Mouse (Mus musculus) thymus, postnatal 4 days (tissue): ENCODE measurements around the gene Des.
A peak's percentile ranks its signal among the peaks of the same experiment; 100 is the strongest.

ENCODE experiments used
- DNase-seq: peaks from one replicate; pipeline ENCODE4 v3.0.0; 2021

Des gene

DNA sequence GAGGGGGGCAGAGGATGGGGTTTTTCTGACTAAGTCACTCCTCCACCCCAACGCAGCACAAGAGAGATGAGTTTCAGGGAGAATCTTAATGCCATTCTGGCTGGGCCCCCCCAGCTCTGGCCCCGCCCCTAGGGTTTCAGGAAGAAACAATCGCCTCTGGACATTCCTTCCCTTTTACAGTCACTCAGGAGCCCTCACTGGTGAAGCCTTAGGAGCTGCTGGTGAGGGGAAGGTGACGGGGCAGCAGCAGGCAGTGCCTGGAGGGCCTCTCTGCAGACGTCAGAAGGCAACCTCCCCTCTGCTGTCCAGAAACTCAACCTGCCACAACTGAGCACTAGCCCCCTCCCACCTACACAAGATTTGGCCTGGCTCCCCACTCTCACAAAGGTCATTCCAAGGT, 10.9 kb upstream of the Des start:
- DNase-seq, result no peak

DNA sequence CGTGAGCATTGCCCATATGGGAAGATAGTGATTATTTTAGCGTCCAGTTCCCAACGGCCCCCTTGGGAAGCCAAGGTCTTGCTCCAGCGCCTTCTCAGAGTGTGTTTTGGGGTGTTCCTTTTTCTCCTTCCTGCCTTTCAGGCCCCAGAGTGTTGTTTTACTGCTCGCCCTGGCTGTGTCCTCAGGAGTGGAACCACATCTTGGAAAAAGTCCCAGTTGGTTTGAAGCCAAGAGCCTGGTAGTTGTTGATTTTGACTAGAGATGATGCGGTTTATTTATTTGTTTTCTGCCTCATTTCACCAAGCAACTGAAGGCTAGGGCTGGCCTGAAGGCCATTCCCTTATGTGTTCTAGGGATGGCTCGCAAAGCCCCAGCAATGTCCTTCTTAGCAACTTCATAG, 2.9 kb upstream of the Des start:
- no peak for DNase-seq

DNA sequence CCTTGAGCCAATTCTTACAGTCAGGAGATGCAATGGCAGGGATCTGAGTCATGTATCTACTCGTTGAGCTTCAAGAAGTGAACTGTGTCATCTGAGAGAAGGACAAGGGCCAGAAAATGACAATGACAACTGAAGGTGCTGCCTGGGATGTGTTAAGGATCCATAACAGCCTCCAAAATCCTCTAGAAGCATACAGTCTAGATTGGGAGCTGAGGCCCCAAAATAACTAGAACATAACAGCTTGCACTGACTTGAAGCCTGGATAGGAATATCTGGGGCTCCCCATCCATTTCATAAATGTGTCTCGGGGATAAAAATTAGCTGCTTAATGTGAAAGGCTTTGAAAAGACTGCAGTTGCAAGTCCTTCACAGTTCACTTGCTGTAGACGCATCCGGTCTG, 2.1 kb upstream of the Des start:
- DNase-seq, result no peak

DNA sequence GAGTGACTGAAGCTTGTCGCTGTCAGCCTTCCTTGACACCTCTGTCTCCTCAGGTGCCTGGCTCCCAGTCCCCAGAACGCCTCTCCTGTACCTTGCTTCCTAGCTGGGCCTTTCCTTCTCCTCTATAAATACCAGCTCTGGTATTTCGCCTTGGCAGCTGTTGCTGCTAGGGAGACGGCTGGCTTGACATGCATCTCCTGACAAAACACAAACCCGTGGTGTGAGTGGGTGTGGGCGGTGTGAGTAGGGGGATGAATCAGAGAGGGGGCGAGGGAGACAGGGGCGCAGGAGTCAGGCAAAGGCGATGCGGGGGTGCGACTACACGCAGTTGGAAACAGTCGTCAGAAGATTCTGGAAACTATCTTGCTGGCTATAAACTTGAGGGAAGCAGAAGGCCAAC, 783 bp upstream of the Des start:
- no peak for DNase-seq

- no peak for DNase-seq
These were observed 994 bp downstream of the Des start for GRCm38 (mm10) chr1:75361123-75361522.

GRCm38 (mm10) chr1:75361750-75362149, 1.6 kb downstream of the Des start:
- DNase-seq, result no peak

DNA sequence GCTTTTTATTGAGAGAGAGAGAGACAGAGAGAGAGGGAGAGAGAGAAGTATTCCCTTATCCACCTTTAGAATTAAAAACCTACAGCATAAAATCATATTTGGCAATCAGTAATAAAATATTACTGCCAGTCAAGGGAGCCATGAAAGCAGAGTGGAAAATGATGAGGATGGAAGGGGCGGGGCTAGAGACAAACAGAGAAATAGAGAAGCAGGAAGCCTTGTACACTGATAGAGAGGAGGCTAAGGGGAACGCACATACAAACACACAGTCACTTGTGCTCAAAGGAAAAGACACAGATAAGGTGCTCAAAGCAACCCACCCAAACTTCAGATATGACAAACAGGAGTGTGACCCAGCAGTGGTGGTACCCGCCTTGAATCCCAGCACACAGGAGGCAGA, 3.7 kb downstream of the Des start:
- DNase-seq, result no peak

GRCm38 (mm10) chr1:75365510-75366137, 5.5 kb downstream of the Des start:
- DNase-seq, result no peak

- DNase-seq, result no peak
These were observed 9.3 kb downstream of the Des start for GRCm38 (mm10) chr1:75369360-75369983.

DNA sequence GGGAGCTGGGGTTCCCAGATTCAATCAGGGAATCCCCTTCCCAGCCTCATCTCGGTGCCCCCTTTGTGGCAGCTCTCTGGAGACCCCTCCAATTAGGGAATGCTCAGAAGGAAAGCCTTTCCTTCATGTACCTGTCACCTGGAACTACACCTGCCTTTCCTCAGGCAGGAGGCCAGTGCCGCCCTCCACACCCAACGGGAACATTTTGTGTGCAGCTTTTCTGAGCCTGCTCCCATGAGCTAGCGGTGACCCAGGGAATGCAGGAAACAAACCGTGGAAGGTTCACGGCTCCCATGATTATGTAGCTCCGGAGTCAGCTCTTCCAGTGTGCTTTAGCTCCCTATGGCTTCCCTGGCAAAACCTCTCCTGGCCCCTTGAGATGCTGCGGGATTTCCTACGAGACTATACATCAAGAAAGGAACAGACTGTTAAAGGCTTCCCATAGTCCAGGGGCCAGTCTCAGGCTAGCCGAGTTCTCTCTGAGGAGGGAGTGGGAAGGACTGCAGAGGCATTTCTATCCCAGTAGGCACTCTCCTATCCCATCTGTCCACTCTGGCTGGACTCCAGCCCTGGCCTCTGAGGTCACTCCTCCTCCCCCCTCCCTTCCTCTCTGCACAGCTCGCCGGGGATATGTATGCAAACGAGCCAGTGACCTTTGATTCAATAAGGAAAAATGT, 10.0 kb downstream of the Des start:
- no peak for DNase-seq

DNA sequence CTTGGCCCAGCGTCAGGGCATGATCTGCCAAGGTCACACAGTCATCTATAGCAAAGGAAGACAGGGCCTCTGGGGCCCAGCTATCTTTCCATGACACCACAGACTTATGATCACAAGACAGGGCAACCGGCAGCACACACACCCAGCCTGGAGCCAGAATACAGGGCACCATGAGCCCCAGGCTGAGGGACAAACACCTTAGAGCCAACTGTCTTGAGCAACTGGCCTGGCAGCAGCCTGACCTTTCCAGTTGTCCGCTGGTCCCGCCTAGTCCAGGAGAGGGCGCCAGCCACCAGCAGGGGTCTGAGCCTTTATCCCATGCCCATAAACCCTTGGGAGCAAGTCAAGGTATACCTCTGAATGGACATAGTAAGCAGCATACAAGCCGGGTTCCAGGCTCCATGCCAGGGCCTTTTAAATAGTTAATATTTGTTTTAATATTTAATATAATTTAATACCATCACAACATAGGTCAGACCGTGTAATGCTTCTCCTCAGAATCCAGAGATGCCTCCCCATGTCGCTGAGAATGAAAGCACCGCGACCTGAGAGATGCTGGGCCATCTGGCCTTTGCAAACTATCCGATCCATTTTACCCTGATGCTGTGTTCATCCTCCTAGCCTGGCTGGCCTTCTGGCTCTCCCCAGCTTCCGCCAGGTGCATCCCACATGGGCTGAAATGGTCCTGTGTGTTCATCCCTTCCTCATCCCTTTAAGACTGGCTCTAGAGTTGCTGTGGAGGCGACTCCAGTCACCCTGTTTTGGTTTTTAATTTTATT, 11.4 kb downstream of the Des start:
- DNase-seq, result peak; percentile 35

DNA sequence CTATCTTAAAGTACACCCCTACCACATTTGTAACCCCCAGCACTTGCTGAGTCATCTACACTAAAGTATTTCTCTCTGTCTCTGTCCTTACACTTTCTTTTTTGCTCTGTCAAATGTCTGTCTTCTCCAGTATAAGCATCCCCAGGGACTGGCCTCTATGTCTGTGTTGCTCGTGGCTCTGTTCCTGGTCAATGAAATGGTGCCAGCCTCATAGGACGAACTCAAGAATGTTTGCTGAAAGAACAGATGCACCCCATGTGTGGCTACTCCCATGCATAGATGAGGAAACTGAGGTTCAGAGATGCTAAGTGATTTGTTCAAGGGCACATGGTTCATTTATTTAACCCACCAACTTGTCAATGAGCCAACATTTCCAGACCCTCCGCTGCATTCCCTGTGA, 12.3 kb downstream of the Des start:
- DNase-seq, result no peak

DNA sequence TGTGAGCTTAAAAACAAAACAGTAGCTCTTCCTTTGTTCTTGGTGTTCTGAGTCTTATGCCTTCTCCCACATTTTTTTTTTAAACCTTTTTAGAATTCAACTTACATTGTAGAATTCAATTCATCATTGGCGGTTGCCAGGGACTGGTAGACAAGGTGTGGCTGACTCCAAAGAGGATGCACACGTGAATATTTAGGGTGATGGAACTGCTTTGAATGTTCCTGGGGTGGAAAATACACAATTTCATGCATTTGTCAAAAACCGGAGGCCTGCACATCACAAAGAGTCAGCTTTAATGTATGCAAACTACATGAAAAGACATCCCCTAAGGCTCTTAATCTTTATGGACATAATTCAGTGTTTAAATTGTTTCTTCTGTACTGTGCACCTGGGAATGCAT, 13.1 kb downstream of the Des start:
- no peak for DNase-seq

DNA sequence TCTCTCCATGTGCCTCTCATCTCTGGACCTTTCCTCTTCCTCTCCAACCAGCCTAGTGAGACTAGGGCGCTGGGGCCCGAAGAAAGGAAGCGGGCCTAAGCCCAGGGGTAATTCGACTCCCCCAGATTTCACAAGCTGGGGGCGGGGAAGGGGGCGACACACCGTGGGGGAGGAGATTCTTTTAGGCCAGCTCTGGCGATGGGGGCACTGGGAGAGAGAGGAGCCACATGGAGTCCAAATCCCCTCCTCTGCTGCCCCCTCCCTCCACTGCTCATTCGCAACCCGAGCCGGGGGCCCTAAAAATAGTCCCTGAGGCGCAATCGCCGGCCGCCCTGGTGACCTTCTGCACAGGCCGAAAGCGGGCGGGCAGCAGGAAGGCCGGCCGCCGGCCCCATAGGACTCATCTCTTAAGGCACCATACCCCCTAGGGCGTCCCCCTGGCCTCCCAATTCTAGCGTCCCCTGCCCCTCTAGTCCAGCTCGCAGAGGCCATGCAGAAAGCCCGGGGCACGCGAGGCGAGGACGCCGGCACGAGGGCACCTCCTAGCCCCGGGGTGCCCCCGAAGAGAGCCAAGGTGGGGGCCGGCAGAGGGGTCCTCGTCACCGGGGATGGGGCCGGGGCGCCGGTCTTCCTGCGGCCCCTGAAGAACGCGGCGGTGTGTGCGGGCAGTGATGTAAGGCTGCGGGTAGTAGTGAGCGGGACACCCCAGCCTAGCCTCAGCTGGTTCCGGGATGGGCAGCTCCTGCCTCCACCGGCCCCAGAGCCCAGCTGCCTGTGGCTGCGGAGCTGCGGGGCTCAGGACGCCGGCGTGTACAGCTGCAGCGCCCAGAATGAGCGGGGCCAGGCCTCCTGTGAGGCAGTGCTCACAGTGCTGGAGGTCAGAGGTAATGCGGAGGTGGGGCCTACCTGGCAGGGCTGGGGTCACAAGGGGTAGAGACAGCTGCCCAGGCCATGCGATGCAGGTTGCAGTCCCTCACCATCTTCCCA, 15.1 kb downstream of the Des start, which contains the start of gene Speg:
Gene Speg (plus strand): TSS at position 348 of the 987 bp plus-strand sequence.
- DNase-seq, result no peak

- no peak for DNase-seq
These were observed 19.1 kb downstream of the Des start for GRCm38 (mm10) chr1:75379196-75379595.

- DNase-seq, result no peak
These were observed 19.8 kb downstream of the Des start for GRCm38 (mm10) chr1:75379931-75380330.

GRCm38 (mm10) chr1:75380951-75381350, 20.8 kb downstream of the Des start:
- DNase-seq, result no peak

DNA sequence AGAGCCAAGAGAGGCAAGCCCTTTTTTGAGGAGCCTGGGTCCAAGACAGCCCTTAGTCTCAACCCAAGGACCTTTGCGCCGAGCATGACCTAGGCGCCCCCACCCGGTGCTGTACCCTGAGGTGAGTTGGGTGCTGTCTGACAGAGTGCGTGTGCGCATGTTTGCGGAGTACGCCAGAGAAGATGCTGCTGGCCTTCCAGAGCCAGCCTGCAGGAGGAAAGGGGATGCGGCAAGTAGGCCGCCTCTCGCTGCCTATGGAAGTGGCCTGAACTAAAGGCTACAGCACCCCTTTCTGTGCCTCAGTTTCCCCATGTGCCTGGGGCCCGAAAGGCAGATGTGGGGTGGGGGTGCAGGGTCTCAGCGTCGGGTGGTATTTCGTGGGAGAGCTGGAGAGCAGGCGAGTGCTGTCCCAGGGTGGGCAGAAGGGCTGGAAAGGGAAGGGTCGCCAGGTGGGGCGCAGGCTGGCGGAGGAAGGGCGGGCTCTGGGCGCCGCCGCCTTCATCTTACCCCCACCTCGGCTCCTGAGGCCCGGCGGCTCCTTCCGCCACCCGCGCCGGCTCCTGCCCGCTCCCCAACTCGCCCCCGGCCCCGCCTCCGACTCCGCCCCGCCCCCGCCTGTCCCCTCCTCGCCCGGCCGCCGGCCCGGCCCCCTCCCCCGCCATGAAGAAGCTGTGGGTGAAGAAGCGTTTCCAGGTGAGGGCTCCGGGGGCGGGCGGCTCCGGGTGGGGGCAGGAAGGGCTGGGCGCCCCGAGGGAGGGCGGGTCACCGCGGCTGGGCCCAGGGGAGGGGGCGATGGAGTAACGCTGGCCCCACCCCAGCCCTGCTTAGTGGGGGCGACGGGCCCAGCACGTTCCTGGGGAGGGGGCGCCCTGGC, 21.6 kb downstream of the Des start:
- DNase-seq, result peak; percentile 60

DNA sequence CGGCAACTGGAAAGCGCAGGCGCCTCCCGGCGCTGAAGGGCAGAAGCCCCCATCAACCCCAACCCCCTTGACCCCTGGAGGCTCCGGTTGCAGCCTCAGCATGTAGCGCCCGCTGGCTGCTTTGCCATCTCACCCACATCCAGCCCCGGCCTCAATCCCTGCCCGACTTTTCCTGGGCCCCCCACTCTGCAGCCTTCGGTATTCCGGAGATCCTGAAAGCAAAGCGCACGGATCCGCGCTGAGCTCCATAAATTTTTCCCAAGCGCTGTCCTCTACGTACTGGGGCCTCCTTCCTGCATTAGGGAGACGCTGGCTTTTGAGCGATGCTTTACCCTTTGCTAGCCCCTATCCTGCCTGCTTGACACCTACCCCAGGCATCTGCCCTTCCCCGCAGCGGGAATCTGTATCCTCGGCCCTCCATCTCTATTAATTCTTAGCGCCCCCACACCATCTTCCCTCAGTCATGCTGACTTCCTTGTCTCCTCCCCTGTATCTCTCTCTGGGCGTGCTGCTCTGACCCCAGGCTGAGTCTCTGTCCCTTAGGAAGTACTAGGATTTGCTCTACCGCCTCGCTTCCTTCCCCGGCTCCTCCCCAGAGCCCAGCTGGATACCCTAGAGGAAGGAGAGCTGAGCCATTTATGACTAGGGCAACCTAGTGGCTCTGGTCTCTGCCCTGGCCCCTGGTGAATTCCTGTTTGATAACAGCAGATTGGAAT, 22.4 kb downstream of the Des start:
- DNase-seq, result no peak

- no peak for DNase-seq
These were observed 24.5 kb downstream of the Des start for GRCm38 (mm10) chr1:75384470-75385141.
